Mouse (Mus musculus) duodenum, adult 2 months (tissue): ENCODE data around the gene Stom. TPM values are rescaled to one million over a fixed set of nuclear protein-coding genes. Genes with fewer than 3 reads are reported as not detected.

Experiments
- polyA plus RNA-seq: library from polyadenylated mRNA; depleted of rRNA; stranded (reverse); fragments of >200 nt; gene quantifications from 2 replicates; pipeline ENCODE4 v1.2.3, GENCODE M21; 2012; ENCODE audit warnings: low replicate concordance; rRNA removed

Gene Stom
- polyA plus RNA-seq, result 9.4 and 45.1 TPM in 2 replicates

DNA sequence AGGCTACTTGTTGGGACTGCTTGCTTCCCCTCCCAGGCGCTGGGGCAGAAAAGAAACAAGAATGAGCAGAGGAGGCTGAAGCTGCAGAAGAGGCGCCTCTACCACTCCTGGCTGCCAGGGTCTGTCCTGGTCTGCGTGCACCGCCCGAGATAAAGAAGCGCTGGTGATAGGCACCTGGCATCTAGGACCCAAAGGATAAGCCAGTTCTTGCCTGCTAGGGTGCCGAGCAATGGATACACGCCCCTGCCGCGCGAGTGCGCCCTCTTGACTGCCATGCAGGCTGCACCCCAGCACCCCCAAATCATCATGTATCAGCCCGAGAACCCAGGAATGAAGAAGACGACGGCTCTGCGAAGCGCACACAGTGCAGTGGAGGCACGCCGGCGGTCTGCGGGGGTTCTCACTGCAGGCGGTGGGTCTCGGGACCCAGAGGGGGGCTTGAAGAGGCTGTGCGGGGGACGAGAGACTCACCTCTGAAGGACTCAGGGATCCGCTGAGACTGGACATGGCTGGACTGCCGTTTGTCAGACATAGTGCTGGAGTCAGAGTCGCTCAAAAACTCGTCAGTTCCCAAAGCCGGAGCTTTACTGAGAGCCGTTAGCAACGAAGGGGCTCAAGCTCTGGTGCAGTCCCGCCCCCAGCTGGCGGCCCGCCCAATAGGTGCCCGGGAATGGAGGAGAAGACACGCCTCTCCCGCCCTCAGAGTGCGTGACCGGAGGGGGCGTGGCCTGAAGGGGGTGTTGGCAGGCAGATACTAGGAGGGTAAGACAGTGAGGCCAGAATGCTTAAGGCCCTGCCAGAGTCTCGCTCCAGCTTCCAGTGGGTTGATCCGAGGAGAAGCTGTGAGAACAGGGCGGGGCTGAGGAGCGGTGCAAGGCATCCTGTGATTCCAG is at the start of gene Stom:
Gene Stom (minus strand): TSS at position 589 of the 893 bp plus-strand sequence.

DNA sequence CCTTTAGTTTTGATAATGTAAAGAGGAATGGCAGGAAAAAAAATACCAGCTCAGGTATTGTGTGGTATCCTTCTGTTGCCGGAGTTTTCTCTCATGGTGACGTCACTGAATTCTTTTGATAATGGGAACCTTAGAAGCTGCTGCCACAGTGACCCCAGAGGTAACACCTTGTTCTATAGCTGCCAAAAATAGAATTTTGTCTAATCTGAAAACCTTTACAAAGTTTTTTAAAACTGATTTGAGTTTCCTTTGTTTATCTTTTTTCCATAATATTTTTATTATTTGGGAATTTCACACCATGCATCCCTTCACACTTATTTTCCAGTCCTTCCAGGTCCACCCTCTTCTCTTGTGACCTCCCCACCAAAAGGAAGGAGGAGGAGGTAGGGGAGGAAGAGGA is 30.9 kb upstream of the Stom start, which contains the start of gene 4930568D16Rik:
Gene 4930568D16Rik (minus strand): TSS at position 101 of the 400 bp plus-strand sequence.

Other genes starting within 250 kb of the Stom start
- 0.15 TPM in 1 of 2 replicates, not detected in the other for gene AI182371, start 235.4 kb downstream of the Stom start, polyA plus RNA-seq
- gene Cntrl, start 227.5 kb downstream of the Stom start, polyA plus RNA-seq, result 3.0 and 5.0 TPM in 2 replicates
- 374 and 1,105 TPM in 2 replicates for gene Rab14, start 135.9 kb downstream of the Stom start, polyA plus RNA-seq
- 143 and 227 TPM in 2 replicates for gene Gsn, start 80.6 kb downstream of the Stom start, polyA plus RNA-seq
- not detected in 2 replicates for gene 4930568D16Rik, start 30.8 kb upstream of the Stom start, polyA plus RNA-seq
- not detected in 2 replicates for gene 4930402F06Rik, start 60.2 kb upstream of the Stom start, polyA plus RNA-seq
- gene Ggta1, start 126.3 kb upstream of the Stom start, polyA plus RNA-seq, result 2.3 and 2.7 TPM in 2 replicates
- gene Dab2ip, start 221.3 kb upstream of the Stom start, polyA plus RNA-seq, result 94.0 and 105 TPM in 2 replicates